Mouse (Mus musculus): Measurements from ENCODE around the gene Gm37240. TPM values are rescaled to one million over a fixed set of nuclear protein-coding genes. Genes with fewer than 3 reads are reported as not detected.
A peak's percentile ranks its signal among the peaks of the same experiment; 100 is the strongest.

The Gm37240 gene
- polyA plus RNA-seq, 1 experiment from 2014 or later = 0.11 TPM

DNA sequence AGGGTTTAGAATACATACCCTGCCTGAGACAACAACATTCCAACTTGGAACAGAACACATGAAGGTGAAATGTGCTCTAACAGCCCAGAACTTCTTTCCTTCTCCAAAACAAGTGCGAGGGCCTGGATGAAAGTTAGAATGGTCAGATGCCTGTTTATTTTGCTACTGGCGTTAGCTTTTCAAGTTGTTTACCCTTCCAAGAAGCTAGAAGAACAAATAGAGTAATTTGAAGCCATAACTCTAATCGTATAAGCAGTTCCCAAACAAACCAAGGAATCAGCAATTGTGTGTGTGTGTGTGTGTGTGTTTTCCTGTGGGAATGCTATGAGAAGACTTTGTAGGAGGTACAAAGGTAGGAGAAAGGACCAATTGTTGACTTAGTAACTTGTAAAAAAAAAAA lies 1402.4 kb downstream of the Gm37240 start:
- Histone ChIP-seq H3K4me1 (ENCODE audit: control insufficient read depth, insufficient read depth, low read length) (no peaks in the 10 kb centered on the region), H3K4me2 (ENCODE audit: low read length) (no peak overlapping the region), H3K27me3 (ENCODE audit: control insufficient read depth, insufficient read depth, low read length) (0 out of 2 replicates have a peak, but pooled peaks cover 8% of the 10 kb centered on the region), H3K27ac (replicated peaks; ENCODE audit: low read depth, low read length) (no peak overlapping the region), H3K36me3 (ENCODE audit: control insufficient read depth, insufficient read depth, low read length) (no peaks in the 10 kb centered on the region), H3K4me3 (replicated peaks; ENCODE audit: low read depth, low read length) (no peak overlapping the region), H3K9ac (replicated peaks; ENCODE audit: low read length) (no peak overlapping the region), H3K9me3 (ENCODE audit: control insufficient read depth, low read length) (no peaks in the 10 kb centered on the region)
- 87% methylated on average over 3 of the region's 3 CpGs for WGBS
- DNase-seq (no peak), ATAC-seq (ENCODE audit: low FRiP score, low TSS enrichment) (no peak)

DNA sequence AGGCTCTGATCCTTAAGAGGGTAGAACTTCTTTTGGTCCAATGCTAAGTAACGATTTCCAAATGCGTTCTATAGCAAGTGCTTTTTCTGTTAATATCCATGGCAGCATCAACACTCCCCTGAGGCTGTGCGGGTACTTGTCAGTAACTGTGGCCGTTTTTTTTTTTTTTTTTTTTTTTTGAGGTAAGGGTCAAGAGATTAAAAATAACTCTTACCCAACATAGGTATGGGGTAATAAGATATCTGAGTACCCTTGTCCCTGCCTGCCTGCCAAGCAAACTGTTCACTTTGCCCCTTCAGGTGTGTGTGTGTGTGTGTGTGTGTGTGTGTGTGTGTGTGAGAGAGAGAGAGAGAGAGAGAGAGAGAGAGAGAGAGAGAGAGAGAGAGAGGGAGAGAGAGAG lies 1403.0 kb downstream of the Gm37240 start:
- Histone ChIP-seq H3K36me3 (ENCODE audit: control insufficient read depth, insufficient read depth, low read length) (no peaks in the 10 kb centered on the region), H3K9ac (replicated peaks; ENCODE audit: low read length) (no peak overlapping the region), H3K4me2 (ENCODE audit: low read length) (no peak overlapping the region), H3K4me1 (ENCODE audit: control insufficient read depth, insufficient read depth, low read length) (no peaks in the 10 kb centered on the region), H3K9me3 (ENCODE audit: control insufficient read depth, low read length) (no peaks in the 10 kb centered on the region), H3K27ac (replicated peaks; ENCODE audit: low read depth, low read length) (no peak overlapping the region), H3K4me3 (replicated peaks; ENCODE audit: low read depth, low read length) (no peak overlapping the region), H3K27me3 (ENCODE audit: control insufficient read depth, insufficient read depth, low read length) (0 out of 2 replicates have a peak, but pooled peaks cover 11% of the 10 kb centered on the region)
- 74% methylated on average over 4 of the region's 4 CpGs for WGBS
- no peak for ATAC-seq (ENCODE audit: low FRiP score, low TSS enrichment)
- no peak for DNase-seq

DNA sequence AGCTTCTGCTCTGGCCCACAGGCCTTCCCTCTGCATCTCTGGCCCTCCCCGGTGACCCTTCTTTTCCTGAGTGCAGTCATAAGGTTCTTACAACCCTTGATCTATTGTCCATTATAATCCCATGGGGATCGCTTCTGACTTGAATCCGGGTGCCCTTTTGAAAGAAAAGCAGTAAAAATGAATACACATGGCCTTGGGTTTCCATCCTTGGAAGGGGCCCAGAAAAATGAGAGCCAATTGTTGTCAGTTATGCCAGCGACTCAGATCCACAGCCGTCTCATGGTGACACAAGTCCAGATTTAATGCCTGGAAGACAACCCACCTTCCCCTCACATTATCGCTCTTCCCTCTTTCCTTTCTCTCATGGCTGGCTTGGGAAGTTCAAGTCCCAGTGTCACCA lies 1405.2 kb downstream of the Gm37240 start:
- no peak for DNase-seq
- Histone ChIP-seq H3K9me3 (ENCODE audit: control insufficient read depth, low read length) (no peaks in the 10 kb centered on the region), H3K9ac (replicated peaks; ENCODE audit: low read length) (no peak overlapping the region), H3K4me3 (replicated peaks; ENCODE audit: low read depth, low read length) (no peak overlapping the region), H3K27ac (replicated peaks; ENCODE audit: low read depth, low read length) (no peak overlapping the region), H3K27me3 (ENCODE audit: control insufficient read depth, insufficient read depth, low read length) (peaks cover 30% of the 10 kb centered on the region), H3K4me1 (ENCODE audit: control insufficient read depth, insufficient read depth, low read length) (peaks cover 8% of the 10 kb centered on the region; the same call in 1 of the 2 replicates), H3K4me2 (ENCODE audit: low read length) (no peak overlapping the region), H3K36me3 (ENCODE audit: control insufficient read depth, insufficient read depth, low read length) (no peaks in the 10 kb centered on the region)
- 55% methylated on average over 6 of the region's 6 CpGs for WGBS
- no peak for ATAC-seq (ENCODE audit: low FRiP score, low TSS enrichment)

DNA sequence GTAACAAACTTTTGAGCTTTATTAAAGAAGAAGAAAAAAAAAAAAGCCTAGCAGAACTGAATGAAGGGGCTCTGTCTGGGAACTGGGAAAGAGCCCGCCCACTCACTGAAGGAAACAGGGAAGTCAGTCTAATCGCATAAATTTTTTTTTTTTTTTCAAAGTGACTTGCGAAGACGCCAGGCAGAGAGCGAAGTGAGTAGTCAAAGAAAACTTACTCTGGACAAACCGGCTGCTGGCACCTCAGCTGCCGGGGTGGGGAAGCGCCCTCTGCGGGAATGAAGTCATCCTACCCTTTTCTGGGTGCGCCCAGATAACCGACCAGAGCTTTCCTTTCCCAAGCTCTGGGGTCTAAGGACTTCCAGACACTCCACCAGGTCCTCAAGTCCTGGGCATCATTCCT lies 1406.2 kb downstream of the Gm37240 start:
- Histone ChIP-seq H3K4me2 (ENCODE audit: low read length) (peak overlapping the region; percentile 98), H3K27me3 (ENCODE audit: control insufficient read depth, insufficient read depth, low read length) (peaks cover 34% of the 10 kb centered on the region), H3K27ac (replicated peaks; ENCODE audit: low read depth, low read length) (no peak overlapping the region), H3K4me3 (replicated peaks; ENCODE audit: low read depth, low read length) (peak overlapping the region; percentile 65), H3K9me3 (ENCODE audit: control insufficient read depth, low read length) (no peaks in the 10 kb centered on the region), H3K9ac (replicated peaks; ENCODE audit: low read length) (no peak overlapping the region; the same call in 1 of the 2 replicates), H3K4me1 (ENCODE audit: control insufficient read depth, insufficient read depth, low read length) (peaks cover 8% of the 10 kb centered on the region; the same call in 1 of the 2 replicates), H3K36me3 (ENCODE audit: control insufficient read depth, insufficient read depth, low read length) (no peaks in the 10 kb centered on the region)
- ATAC-seq (ENCODE audit: low FRiP score, low TSS enrichment) (no peak), DNase-seq (peak; percentile 70)
- WGBS = 3% methylated on average over 11 of the region's 11 CpGs

DNA sequence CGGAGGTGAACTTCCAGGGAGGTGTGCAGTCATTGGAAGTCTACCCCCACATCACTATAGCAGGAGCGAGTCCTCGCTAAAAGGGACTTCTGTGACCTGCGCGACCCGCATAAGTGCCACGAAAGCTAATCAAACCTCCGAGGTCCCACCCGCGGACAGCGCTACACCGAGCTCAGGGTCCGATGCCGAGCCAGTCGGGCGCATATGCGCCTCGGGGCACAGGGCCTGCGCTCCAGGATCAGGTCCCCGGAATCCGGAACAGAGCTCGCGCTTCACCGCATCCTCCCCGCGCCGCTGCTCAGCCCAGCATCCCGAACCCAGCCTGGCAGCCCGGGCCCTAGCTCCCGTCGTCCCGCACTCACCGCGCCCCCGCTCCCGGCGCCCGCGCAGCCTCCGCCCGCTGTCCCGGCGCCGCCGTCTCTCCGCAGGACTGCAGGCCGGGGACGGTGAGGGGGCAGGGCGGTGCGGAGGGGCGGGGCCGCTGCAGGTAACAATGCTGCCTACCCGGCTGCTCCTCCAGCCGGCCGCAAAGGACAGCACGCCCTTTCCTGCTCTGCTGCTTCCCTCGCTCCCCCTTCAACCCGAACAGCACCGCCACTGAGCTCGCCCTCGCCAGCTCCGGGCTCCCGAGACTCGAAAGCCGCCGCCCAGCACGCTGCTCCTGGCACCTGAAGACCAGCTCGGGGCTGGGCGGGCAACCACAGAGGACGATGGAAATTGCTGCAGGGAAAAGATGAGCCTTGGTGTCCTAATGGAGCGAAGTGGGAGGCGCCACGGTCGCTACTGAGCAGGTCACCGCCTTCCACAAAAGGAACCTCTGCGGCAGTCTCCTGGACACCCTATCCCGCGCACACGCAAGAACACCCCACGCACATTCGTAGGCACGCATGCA lies 1407.1 kb downstream of the Gm37240 start, which contains the start of gene Fhdc1:
Gene Fhdc1, minus strand, starts transcription at position 424 of the 892 bp plus-strand sequence.
- H3K9me3 ChIP-seq (ENCODE audit: control insufficient read depth, low read length) = no peaks in the 10 kb centered on the region
- H3K9ac ChIP-seq (replicated peaks; ENCODE audit: low read length) = peak within 1 kb of the TSS; percentile 77
- H3K4me3 ChIP-seq (replicated peaks; ENCODE audit: low read depth, low read length) = peak within 1 kb of the TSS; percentile 65
- under 1% methylated on average over 81 of the region's 82 CpGs for WGBS
- no peaks in the 10 kb centered on the region for H3K36me3 ChIP-seq (ENCODE audit: control insufficient read depth, insufficient read depth, low read length)
- peak within 1 kb of the TSS; percentile 52 for H3K27ac ChIP-seq (replicated peaks; ENCODE audit: low read depth, low read length)
- H3K4me1 ChIP-seq (ENCODE audit: control insufficient read depth, insufficient read depth, low read length) = peaks cover 8% of the 10 kb centered on the region; the same call in 1 of the 2 replicates
- ATAC-seq (ENCODE audit: low FRiP score, low TSS enrichment) (peak; percentile 74), DNase-seq (peak; percentile 76)
- peak within 1 kb of the TSS; percentile 98 for H3K4me2 ChIP-seq (ENCODE audit: low read length)
- H3K27me3 ChIP-seq (ENCODE audit: control insufficient read depth, insufficient read depth, low read length) = peaks cover 34% of the 10 kb centered on the region

DNA sequence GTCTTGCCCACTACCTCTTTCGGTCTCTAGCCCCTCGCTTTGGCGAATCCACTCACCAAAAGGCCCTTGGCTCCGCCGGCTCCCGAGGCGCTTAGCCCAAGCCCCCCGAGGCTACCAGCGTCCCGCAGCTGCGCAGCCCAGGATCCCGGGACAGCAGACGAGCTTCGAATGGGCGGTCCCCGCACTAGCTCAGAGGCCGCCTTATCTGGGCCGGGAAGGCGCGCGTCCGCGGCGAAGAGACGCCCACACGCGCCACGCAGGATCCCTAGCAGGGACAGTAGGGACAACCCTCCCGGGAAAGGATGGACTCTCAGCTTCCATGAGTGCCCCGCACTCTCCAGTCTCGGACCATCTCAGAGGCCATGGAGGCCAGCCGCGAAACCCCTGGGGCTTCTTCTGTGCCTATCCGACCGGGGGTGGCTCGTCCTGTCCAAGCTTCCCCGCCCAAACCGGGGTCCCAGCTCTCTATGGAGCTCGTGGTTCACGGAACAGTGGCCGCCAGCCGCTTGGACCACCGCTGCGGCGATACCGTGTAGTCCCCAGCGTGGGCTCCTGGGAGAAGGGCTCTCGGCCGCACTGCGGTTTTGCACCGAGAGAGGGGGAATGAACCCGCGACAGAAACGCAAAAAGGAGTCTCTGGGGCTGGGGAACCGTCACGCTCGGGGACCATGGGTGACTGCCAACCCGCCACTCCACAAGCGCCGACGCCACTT lies 1407.9 kb downstream of the Gm37240 start:
- WGBS = under 1% methylated on average over 61 of the region's 61 CpGs
- Histone ChIP-seq H3K4me2 (ENCODE audit: low read length) (peak overlapping the region; percentile 98), H3K27ac (replicated peaks; ENCODE audit: low read depth, low read length) (no peak overlapping the region), H3K36me3 (ENCODE audit: control insufficient read depth, insufficient read depth, low read length) (no peaks in the 10 kb centered on the region), H3K4me1 (ENCODE audit: control insufficient read depth, insufficient read depth, low read length) (peaks cover 8% of the 10 kb centered on the region; the same call in 1 of the 2 replicates), H3K9ac (replicated peaks; ENCODE audit: low read length) (peak overlapping the region; percentile 77), H3K9me3 (ENCODE audit: control insufficient read depth, low read length) (no peaks in the 10 kb centered on the region), H3K27me3 (ENCODE audit: control insufficient read depth, insufficient read depth, low read length) (peaks cover 34% of the 10 kb centered on the region), H3K4me3 (replicated peaks; ENCODE audit: low read depth, low read length) (peak overlapping the region; percentile 65)
- ATAC-seq (ENCODE audit: low FRiP score, low TSS enrichment) (peak; percentile 57), DNase-seq (peak; percentile 71)

DNA sequence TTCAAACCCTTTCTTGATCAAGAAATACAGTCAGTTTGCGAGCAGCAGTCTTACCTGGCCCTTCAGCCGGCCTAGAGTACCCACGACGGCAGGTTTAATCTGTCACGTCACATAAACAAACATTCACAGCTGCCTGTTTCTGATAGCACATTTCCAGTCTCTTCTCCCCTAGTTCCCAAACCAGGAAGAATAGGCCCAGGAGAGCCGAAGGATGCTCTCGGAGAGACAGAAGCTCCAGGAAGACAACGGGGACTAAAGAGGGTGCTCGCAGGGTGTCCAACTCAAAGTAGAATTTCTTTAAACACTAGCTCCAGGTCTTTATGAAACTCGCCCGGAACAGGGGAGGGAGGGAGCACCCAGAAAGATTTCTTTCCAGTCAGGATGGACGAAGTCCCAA lies 1408.4 kb downstream of the Gm37240 start:
- H3K27ac ChIP-seq (replicated peaks; ENCODE audit: low read depth, low read length) = no peak overlapping the region
- peak overlapping the region; percentile 65 for H3K4me3 ChIP-seq (replicated peaks; ENCODE audit: low read depth, low read length)
- DNase-seq = peak; percentile 35
- H3K9me3 ChIP-seq (ENCODE audit: control insufficient read depth, low read length) = no peaks in the 10 kb centered on the region
- ATAC-seq (ENCODE audit: low FRiP score, low TSS enrichment) = no peak
- peaks cover 34% of the 10 kb centered on the region for H3K27me3 ChIP-seq (ENCODE audit: control insufficient read depth, insufficient read depth, low read length)
- 4% methylated on average over 12 of the region's 12 CpGs for WGBS
- peak overlapping the region; percentile 98 for H3K4me2 ChIP-seq (ENCODE audit: low read length)
- H3K4me1 ChIP-seq (ENCODE audit: control insufficient read depth, insufficient read depth, low read length) = peaks cover 8% of the 10 kb centered on the region; the same call in 1 of the 2 replicates
- peak overlapping the region; percentile 77 for H3K9ac ChIP-seq (replicated peaks; ENCODE audit: low read length)
- H3K36me3 ChIP-seq (ENCODE audit: control insufficient read depth, insufficient read depth, low read length) = no peaks in the 10 kb centered on the region

DNA sequence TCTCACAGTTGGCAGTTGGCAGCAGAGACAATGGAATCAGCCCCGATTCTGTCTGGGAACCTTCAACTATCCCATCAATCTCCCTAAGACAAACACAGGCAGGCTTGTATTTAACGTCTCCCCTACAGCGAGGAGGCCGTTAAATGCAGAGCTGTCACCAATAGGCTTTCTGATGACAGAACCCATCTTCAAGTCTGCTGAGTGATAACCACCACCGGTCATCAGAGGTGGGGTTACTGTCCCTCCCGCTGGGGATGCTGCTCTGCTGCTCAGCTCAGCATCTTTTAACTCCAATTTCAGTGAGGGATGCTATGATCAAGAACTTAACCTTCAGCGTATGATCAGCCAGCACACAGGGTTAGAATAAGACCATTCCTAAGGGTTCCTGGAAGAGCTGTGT lies 1409.1 kb downstream of the Gm37240 start:
- Histone ChIP-seq H3K9me3 (ENCODE audit: control insufficient read depth, low read length) (no peaks in the 10 kb centered on the region), H3K9ac (replicated peaks; ENCODE audit: low read length) (no peak overlapping the region), H3K36me3 (ENCODE audit: control insufficient read depth, insufficient read depth, low read length) (no peaks in the 10 kb centered on the region), H3K4me2 (ENCODE audit: low read length) (peak overlapping the region; percentile 98), H3K27me3 (ENCODE audit: control insufficient read depth, insufficient read depth, low read length) (peaks cover 34% of the 10 kb centered on the region), H3K27ac (replicated peaks; ENCODE audit: low read depth, low read length) (no peak overlapping the region), H3K4me1 (ENCODE audit: control insufficient read depth, insufficient read depth, low read length) (peaks cover 8% of the 10 kb centered on the region; the same call in 1 of the 2 replicates), H3K4me3 (replicated peaks; ENCODE audit: low read depth, low read length) (no peak overlapping the region)
- ATAC-seq (ENCODE audit: low FRiP score, low TSS enrichment) = no peak
- no peak for DNase-seq
- WGBS = 7% methylated on average over 7 of the region's 7 CpGs

Data from midbrain, embryonic 14.5 days (tissue).